Mouse (Mus musculus) limb, embryonic 10.5 days (tissue): Measurements from ENCODE around the gene Kctd5. TPM values are rescaled to one million over a fixed set of nuclear protein-coding genes. Genes with fewer than 3 reads are reported as not detected.

Experiments
- DNase-seq: peaks from one replicate; pipeline ENCODE4 v3.0.0-alpha.2; 2017; ENCODE audit warnings: low spot score
- H3K27ac ChIP-seq: fragments of 300-500 bp; sonication (generic); 2 replicates; pipeline ENCODE4 v1.5.1; 2016; ENCODE audit warnings: mild to moderate bottlenecking
- H3K27me3 ChIP-seq: fragments of 300-500 bp; sonication (generic); 2 replicates; pipeline ENCODE4 v1.6.1; 2016; ENCODE audit warnings: low read depth, mild to moderate bottlenecking; ENCODE audit not compliant: poor library complexity, severe bottlenecking
- H3K36me3 ChIP-seq: fragments of 300-500 bp; sonication (generic); 2 replicates; pipeline ENCODE4 v1.6.1; 2016; ENCODE audit warnings: mild to moderate bottlenecking, moderate library complexity
- H3K4me1 ChIP-seq: fragments of 300-500 bp; sonication (generic); 2 replicates; pipeline ENCODE4 v1.6.1; 2016
- H3K4me3 ChIP-seq: fragments of 300-500 bp; sonication (generic); 2 replicates; pipeline ENCODE4 v1.5.1; 2016; ENCODE audit warnings: mild to moderate bottlenecking, moderate library complexity
- H3K9me3 ChIP-seq: fragments of 300-500 bp; sonication (generic); replicated peaks from 2 replicates; pipeline ENCODE4 v1.6.1; 2016; ENCODE audit warnings: mild to moderate bottlenecking
- WGBS: fragments of 180-500 bp; shearing (Covaris S2); methylation state at CpG from one replicate; pipeline ENCODE4 v1.1.7; 2016; 5-methylcytosine and 5-hydroxymethylcytosine counted together
- microRNA-seq: library from miRNA; unstranded; fragments of <30 nt; microRNA quantifications from one replicate; pipeline ENCODE4, GENCODE M21; 2017
- polyA plus RNA-seq: library from polyadenylated mRNA; unstranded; fragments of >200 nt; fragmentation: Nextera tagmentation; extraction: Ambion mirVana; gene quantifications from 2 replicates; pipeline ENCODE4 v1.2.1, GENCODE M21; 2016

The Kctd5 gene
- polyA plus RNA-seq, 1 experiment from 2014 or later, result 113 TPM

DNA sequence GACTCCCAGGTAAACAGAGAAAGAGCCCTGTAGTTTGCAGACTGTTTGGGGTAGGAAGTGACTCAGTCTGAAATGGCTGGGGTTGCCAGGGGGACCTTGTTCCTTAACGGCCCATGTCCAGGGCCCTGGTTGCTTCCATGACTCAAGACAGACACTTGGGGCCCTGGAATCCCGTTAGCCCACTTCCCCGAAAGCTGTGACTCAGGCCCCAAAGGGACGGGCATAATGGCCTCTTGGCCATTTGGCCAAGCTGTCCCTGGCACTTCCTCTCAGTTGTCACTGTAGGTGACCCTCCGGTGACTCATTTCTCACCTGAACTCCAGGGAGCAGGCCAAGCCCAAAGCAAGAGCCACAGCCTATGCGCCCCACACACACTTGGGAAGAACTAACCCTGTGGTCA is 74.9 kb downstream of the Kctd5 start:
- Histone ChIP-seq H3K27ac (no peak overlapping the region), H3K36me3 (no peaks in the 10 kb centered on the region), H3K9me3 (no peaks in the 10 kb centered on the region), H3K27me3 (peaks cover 6% of the 10 kb centered on the region; the same call in 1 of the 2 replicates), H3K4me1 (peaks cover 6% of the 10 kb centered on the region), H3K4me3 (no peak overlapping the region)
- no peak for DNase-seq
- WGBS, result 44% methylated on average over 6 of the region's 6 CpGs

DNA sequence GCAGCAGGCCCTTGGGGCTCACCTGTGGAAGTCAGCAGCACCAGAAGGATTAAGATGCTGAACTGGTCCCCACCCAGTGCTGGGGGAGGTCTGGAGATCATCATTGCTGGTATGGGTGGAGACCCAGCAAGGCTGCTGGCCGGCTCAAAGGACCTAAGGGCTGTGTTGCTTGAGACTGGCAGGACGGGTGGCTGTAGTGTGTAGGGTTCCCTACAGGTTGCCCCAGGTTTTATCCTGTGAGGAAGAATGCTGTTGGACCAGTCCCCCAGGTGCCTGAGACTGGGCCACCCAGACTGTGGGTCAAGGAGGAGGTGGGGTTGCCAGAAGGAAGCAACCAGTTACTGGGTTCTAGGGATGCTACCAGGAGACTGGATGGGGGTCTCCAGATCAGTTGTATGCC is 75.4 kb downstream of the Kctd5 start, which contains the start of gene Prss22:
Prss22 (minus strand) TSS at position 200 of the 400 bp plus-strand sequence.
- no peaks in the 10 kb centered on the region for H3K36me3 ChIP-seq
- peaks cover 11% of the 10 kb centered on the region for H3K4me1 ChIP-seq
- H3K27me3 ChIP-seq, result peaks cover 6% of the 10 kb centered on the region; the same call in 1 of the 2 replicates
- no peak within 1 kb of the TSS for H3K27ac ChIP-seq
- no peaks in the 10 kb centered on the region for H3K9me3 ChIP-seq
- 60% methylated on average over 2 of the region's 2 CpGs for WGBS
- DNase-seq, result no peak
- H3K4me3 ChIP-seq, result no peak within 1 kb of the TSS; the same call in 1 of the 2 replicates

Small RNAs within 50 kb of the gene (microRNA-seq; reads per million reads assigned to microRNA genes)
- gene Gm27700, result not detected

Other genes with a start within 250 kb of the Kctd5 start
- 1,047 and 1,081 TPM in 2 replicates for gene Elob, start 244.3 kb downstream of the Kctd5 start, polyA plus RNA-seq
- gene Prss33, start 237.4 kb downstream of the Kctd5 start, polyA plus RNA-seq, result not detected in 2 replicates
- not detected in 2 replicates for gene Prss32, start 229.6 kb downstream of the Kctd5 start, polyA plus RNA-seq
- 3.3 and 3.9 TPM in 2 replicates for gene Prss41, start 229.3 kb downstream of the Kctd5 start, polyA plus RNA-seq
- gene Prss21, start 205.4 kb downstream of the Kctd5 start, polyA plus RNA-seq, result not detected in 2 replicates
- gene Dcpp1, start 192.6 kb downstream of the Kctd5 start, polyA plus RNA-seq, result not detected in 2 replicates
- gene Dcpp2, start 192.6 kb downstream of the Kctd5 start, polyA plus RNA-seq, result not detected in 2 replicates
- gene Dcpp3, start 156.0 kb downstream of the Kctd5 start, polyA plus RNA-seq, result not detected in 2 replicates
- not detected in 2 replicates for gene Sbp, start 131.8 kb downstream of the Kctd5 start, polyA plus RNA-seq
- gene Sbpl, start 118.2 kb downstream of the Kctd5 start, polyA plus RNA-seq, result not detected in 2 replicates
- not detected in 2 replicates for gene Prss30, start 92.9 kb downstream of the Kctd5 start, polyA plus RNA-seq
- 1.3 and 1.7 TPM in 2 replicates for gene Prss22, start 75.4 kb downstream of the Kctd5 start, polyA plus RNA-seq
- gene Prss27, start 35.3 kb downstream of the Kctd5 start, polyA plus RNA-seq, result 0.20 TPM in 1 of 2 replicates, not detected in the other
- 29.7 and 32.1 TPM in 2 replicates for gene Pdpk1, start 77.4 kb upstream of the Kctd5 start, polyA plus RNA-seq
- gene Amdhd2, start 90.3 kb upstream of the Kctd5 start, polyA plus RNA-seq, result 49.1 and 49.5 TPM in 2 replicates
- 414 and 422 TPM in 2 replicates for gene Atp6v0c, start 96.2 kb upstream of the Kctd5 start, polyA plus RNA-seq
- 3.9 and 8.7 TPM in 2 replicates for gene Tbc1d24, start 132.1 kb upstream of the Kctd5 start, polyA plus RNA-seq
- gene Ntn3, start 136.0 kb upstream of the Kctd5 start, polyA plus RNA-seq, result 6.7 and 10.7 TPM in 2 replicates
- 24.1 and 24.5 TPM in 2 replicates for gene Tedc2, start 147.4 kb upstream of the Kctd5 start, polyA plus RNA-seq
- 117 and 120 TPM in 2 replicates for gene Ccnf, start 178.0 kb upstream of the Kctd5 start, polyA plus RNA-seq